Mouse (Mus musculus): ENCODE results near the gene Guk1. TPM values are rescaled to one million over a fixed set of nuclear protein-coding genes. Genes with fewer than 3 reads are reported as not detected.

Guk1 gene
- polyA plus RNA-seq, 1 experiment from 2014 or later = 114 TPM

DNA sequence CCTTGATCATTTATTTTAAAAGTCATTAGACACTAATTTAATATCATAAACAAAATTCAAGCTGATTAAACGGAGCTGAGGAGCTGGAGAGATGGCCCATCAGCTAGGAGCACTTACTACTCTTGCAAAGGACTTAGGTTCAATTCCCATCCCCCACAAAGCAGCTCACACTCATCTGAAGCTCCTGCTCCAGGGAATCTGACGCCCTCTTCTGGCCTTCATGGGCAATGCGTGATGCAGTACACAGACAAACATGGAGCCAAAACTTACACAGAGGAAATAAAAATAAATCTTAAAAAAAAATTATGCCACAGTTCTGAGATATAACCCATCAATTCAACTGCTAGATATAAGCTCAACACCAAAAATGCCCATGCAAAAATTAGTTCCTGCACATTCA, 40.3 kb downstream of the Guk1 start:
- no peak overlapping the region for H3K9ac ChIP-seq (ENCODE audit: low read depth, low read length)
- no peaks in the 10 kb centered on the region for H3K27me3 ChIP-seq (replicated peaks; ENCODE audit: control insufficient read depth, insufficient read depth, low read length)
- 0 out of 2 replicates have a peak, but pooled peaks cover 11% of the 10 kb centered on the region for H3K36me3 ChIP-seq (ENCODE audit: control insufficient read depth, insufficient read depth, low read length)
- 31% methylated on average over 3 of the region's 3 CpGs for WGBS
- no peak overlapping the region for H3K4me2 ChIP-seq (ENCODE audit: low read depth, low read length)
- no peak for ATAC-seq (ENCODE audit: low read depth)
- H3K4me1 ChIP-seq (ENCODE audit: control insufficient read depth, insufficient read depth, low read length) = no peaks in the 10 kb centered on the region
- no peak overlapping the region for H3K4me3 ChIP-seq (ENCODE audit: low read depth, low read length)
- DNase-seq (ENCODE audit: low spot score) = no peak
- no peak overlapping the region for H3K27ac ChIP-seq (replicated peaks; ENCODE audit: low read depth, low read length)
- no peaks in the 10 kb centered on the region for H3K9me3 ChIP-seq (ENCODE audit: control insufficient read depth, low read length)

DNA sequence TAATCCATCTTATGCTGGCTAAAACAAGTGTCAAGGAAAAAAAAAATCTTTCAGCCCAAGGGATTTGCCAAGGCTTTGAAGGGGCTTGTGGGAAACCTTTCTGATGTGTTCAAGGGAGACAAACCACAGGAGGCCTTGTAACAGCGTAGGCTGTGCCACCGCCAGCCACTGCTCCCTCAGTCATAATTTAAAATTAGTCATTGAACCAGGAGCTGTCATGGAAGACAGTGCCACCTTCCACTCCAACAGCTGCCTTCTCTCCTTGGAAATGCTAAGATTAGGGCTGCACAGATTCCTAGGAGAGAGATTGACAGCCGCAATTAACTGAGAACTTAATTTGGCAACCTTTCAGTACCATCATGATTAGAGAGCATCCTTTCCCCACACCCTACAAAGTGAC, 42.7 kb downstream of the Guk1 start:
- DNase-seq (ENCODE audit: low spot score) (no peak), ATAC-seq (ENCODE audit: low read depth) (no peak)
- Histone ChIP-seq H3K4me2 (ENCODE audit: low read depth, low read length) (no peak overlapping the region), H3K4me1 (ENCODE audit: control insufficient read depth, insufficient read depth, low read length) (no peaks in the 10 kb centered on the region), H3K9ac (ENCODE audit: low read depth, low read length) (no peak overlapping the region), H3K27me3 (replicated peaks; ENCODE audit: control insufficient read depth, insufficient read depth, low read length) (no peaks in the 10 kb centered on the region), H3K4me3 (ENCODE audit: low read depth, low read length) (no peak overlapping the region), H3K27ac (replicated peaks; ENCODE audit: low read depth, low read length) (no peak overlapping the region), H3K36me3 (ENCODE audit: control insufficient read depth, insufficient read depth, low read length) (no peaks in the 10 kb centered on the region), H3K9me3 (ENCODE audit: control insufficient read depth, low read length) (no peaks in the 10 kb centered on the region)
- WGBS = 70% methylated on average over 3 of the region's 3 CpGs

GRCm38 (mm10) chr11:59142962-59143361, 49.0 kb downstream of the Guk1 start:
- DNase-seq (ENCODE audit: low spot score) = no peak
- Histone ChIP-seq H3K36me3 (ENCODE audit: control insufficient read depth, insufficient read depth, low read length) (no peaks in the 10 kb centered on the region), H3K4me2 (ENCODE audit: low read depth, low read length) (no peak overlapping the region), H3K4me3 (ENCODE audit: low read depth, low read length) (no peak overlapping the region), H3K9me3 (ENCODE audit: control insufficient read depth, low read length) (no peaks in the 10 kb centered on the region), H3K9ac (ENCODE audit: low read depth, low read length) (no peak overlapping the region), H3K27ac (replicated peaks; ENCODE audit: low read depth, low read length) (no peak overlapping the region), H3K4me1 (ENCODE audit: control insufficient read depth, insufficient read depth, low read length) (no peaks in the 10 kb centered on the region), H3K27me3 (replicated peaks; ENCODE audit: control insufficient read depth, insufficient read depth, low read length) (peaks cover 2% of the 10 kb centered on the region; the same call in 1 of the 2 replicates)
- 62% methylated on average over 5 of the region's 5 CpGs for WGBS
- ATAC-seq (ENCODE audit: low read depth) = no peak

GRCm38 (mm10) chr11:59141772-59142370, 50.1 kb downstream of the Guk1 start:
- no peak for DNase-seq (ENCODE audit: low spot score)
- ATAC-seq (ENCODE audit: low read depth) = peak; percentile 44; the same call in 1 of the 2 replicates
- Histone ChIP-seq H3K4me1 (ENCODE audit: control insufficient read depth, insufficient read depth, low read length) (no peaks in the 10 kb centered on the region), H3K27me3 (replicated peaks; ENCODE audit: control insufficient read depth, insufficient read depth, low read length) (peaks cover 13% of the 10 kb centered on the region), H3K4me3 (ENCODE audit: low read depth, low read length) (no peak overlapping the region), H3K4me2 (ENCODE audit: low read depth, low read length) (peak overlapping the region; percentile 40), H3K9ac (ENCODE audit: low read depth, low read length) (no peak overlapping the region), H3K36me3 (ENCODE audit: control insufficient read depth, insufficient read depth, low read length) (no peaks in the 10 kb centered on the region), H3K9me3 (ENCODE audit: control insufficient read depth, low read length) (no peaks in the 10 kb centered on the region), H3K27ac (replicated peaks; ENCODE audit: low read depth, low read length) (no peak overlapping the region)
- WGBS = 18% methylated on average over 10 of the region's 14 CpGs

DNA sequence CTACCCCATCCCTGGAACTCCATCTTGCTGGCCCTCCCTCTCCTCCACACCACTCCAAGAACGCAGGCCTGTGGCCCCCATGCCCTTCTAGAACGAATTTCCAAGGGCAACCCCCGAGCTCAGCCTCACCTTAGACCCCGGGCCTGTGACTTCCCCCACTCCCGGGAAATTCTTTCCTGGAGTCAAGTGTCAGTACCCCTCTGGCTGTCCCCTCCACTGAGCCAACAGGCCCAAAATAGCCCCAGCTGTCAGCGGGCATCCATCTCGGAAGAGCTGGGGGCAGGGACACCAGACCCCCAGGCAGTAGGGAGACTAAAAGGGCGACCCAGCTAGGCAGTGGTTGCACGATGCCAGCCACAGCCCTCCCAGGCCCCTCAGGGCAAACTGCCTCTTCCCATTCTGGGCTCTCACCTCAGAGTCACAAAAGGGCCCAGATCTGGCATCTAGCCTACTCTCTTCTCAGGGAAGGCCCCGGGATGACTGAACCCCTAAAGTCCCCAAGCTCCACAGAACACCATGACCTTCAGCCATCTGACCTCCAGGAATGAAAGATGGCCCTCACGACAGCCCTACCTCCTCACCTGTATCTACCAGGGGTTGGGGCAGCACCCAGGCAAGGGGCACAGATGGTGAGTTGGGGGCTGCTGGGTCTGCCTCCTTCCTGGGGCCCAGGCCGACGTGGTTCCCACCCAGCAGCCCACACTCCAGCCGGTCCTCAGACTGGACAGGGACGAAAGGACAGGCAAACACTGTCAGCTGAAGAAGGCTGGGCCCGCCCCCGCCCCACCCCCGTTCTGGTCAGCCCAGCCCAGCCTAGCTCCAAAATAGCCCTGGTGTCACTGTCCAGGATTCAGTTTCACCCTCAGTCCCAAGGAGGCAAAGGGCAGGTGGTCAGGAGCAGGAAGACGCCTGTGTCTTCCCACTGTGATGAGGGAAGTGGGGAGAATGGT, 53.2 kb downstream of the Guk1 start:
- no peaks in the 10 kb centered on the region for H3K36me3 ChIP-seq (ENCODE audit: control insufficient read depth, insufficient read depth, low read length)
- peaks cover 43% of the 10 kb centered on the region for H3K27me3 ChIP-seq (replicated peaks; ENCODE audit: control insufficient read depth, insufficient read depth, low read length)
- ATAC-seq (ENCODE audit: low read depth) (0 out of 2 replicates have a peak, but pooled peaks have one; percentile 24), DNase-seq (ENCODE audit: low spot score) (peak; percentile 20)
- no peak overlapping the region for H3K9ac ChIP-seq (ENCODE audit: low read depth, low read length)
- no peak overlapping the region for H3K27ac ChIP-seq (replicated peaks; ENCODE audit: low read depth, low read length)
- WGBS = 51% methylated on average over 18 of the region's 19 CpGs
- no peak overlapping the region for H3K4me2 ChIP-seq (ENCODE audit: low read depth, low read length)
- H3K9me3 ChIP-seq (ENCODE audit: control insufficient read depth, low read length) = no peaks in the 10 kb centered on the region
- H3K4me3 ChIP-seq (ENCODE audit: low read depth, low read length) = no peak overlapping the region
- no peaks in the 10 kb centered on the region for H3K4me1 ChIP-seq (ENCODE audit: control insufficient read depth, insufficient read depth, low read length)

- H3K36me3 ChIP-seq (ENCODE audit: control insufficient read depth, insufficient read depth, low read length) = no peaks in the 10 kb centered on the region
- H3K27me3 ChIP-seq (replicated peaks; ENCODE audit: control insufficient read depth, insufficient read depth, low read length) = peaks cover 57% of the 10 kb centered on the region
- no peaks in the 10 kb centered on the region for H3K4me1 ChIP-seq (ENCODE audit: control insufficient read depth, insufficient read depth, low read length)
- H3K27ac ChIP-seq (replicated peaks; ENCODE audit: low read depth, low read length) = no peak overlapping the region
- DNase-seq (ENCODE audit: low spot score) (no peak), ATAC-seq (ENCODE audit: low read depth) (no peak)
- H3K4me2 ChIP-seq (ENCODE audit: low read depth, low read length) = no peak overlapping the region
- no peaks in the 10 kb centered on the region for H3K9me3 ChIP-seq (ENCODE audit: control insufficient read depth, low read length)
- no peak overlapping the region for H3K4me3 ChIP-seq (ENCODE audit: low read depth, low read length)
- H3K9ac ChIP-seq (ENCODE audit: low read depth, low read length) = no peak overlapping the region
- WGBS = 64% methylated on average over 12 of the region's 12 CpGs
Observed at GRCm38 (mm10) chr11:59136994-59137706, 54.9 kb downstream of the Guk1 start.

DNA sequence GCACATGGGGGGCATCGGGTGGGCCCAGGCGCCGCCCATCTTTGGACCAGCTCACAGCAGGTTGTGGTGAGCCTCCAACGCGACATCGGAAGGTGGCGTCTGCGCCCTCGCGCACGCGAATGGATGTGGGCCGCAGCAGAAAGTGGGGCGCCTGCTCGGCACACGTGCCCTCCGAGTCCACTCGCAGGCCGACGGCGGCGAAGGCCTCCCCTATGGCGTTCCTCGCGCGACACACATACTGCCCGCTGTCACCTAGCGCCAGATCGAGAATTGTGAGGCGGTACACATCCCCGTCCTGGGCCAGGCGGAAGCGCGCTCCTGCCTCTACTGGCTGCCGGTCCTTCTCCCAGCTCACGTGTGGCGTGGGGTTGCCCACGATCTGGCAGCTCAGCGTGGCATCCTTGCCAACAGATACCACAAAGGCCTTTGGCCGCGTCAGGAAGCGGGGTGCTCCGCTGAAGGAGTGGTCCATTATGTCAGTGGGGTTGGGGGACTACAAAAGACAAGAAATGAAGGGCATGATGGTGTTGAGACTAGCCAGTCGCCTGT, 56.0 kb downstream of the Guk1 start, which contains the start of gene Obscn:
Obscn (minus strand) TSS at position 499 of the 549 bp plus-strand sequence.
- Histone ChIP-seq H3K4me2 (ENCODE audit: low read depth, low read length) (peak within 1 kb of the TSS; percentile 46), H3K4me3 (ENCODE audit: low read depth, low read length) (peak within 1 kb of the TSS; percentile 25), H3K9me3 (ENCODE audit: control insufficient read depth, low read length) (no peaks in the 10 kb centered on the region), H3K9ac (ENCODE audit: low read depth, low read length) (no peak within 1 kb of the TSS), H3K4me1 (ENCODE audit: control insufficient read depth, insufficient read depth, low read length) (no peaks in the 10 kb centered on the region), H3K27ac (replicated peaks; ENCODE audit: low read depth, low read length) (no peak within 1 kb of the TSS), H3K27me3 (replicated peaks; ENCODE audit: control insufficient read depth, insufficient read depth, low read length) (peaks cover 57% of the 10 kb centered on the region), H3K36me3 (ENCODE audit: control insufficient read depth, insufficient read depth, low read length) (no peaks in the 10 kb centered on the region)
- ATAC-seq (ENCODE audit: low read depth) (no peak), DNase-seq (ENCODE audit: low spot score) (no peak)
- WGBS = 26% methylated on average over 14 of the region's 44 CpGs

Measured in embryonic facial prominence, embryonic 14.5 days (tissue).